Mouse (Mus musculus) ovary, postnatal 10 days (tissue): ENCODE measurements around the gene Armc7.
A peak's percentile ranks its signal among the peaks of the same experiment; 100 is the strongest.
"Not testable (repeated sequence)": the region's sequence is repeated elsewhere in the genome, so short reads cannot be mapped to it uniquely, and the experiment has no call there.

Experiments
- DNase-seq: peaks from one replicate; pipeline ENCODE4 v3.0.0; 2022; ENCODE audit warnings: low spot score

Gene Armc7

GRCm38 (mm10) chr11:115491356-115492083 is 16.1 kb downstream of the Armc7 start, which contains the start of gene Nt5c:
Gene Nt5c (minus strand): TSS chr11:115491862.
- DNase-seq, result peak; percentile 60

GRCm38 (mm10) chr11:115492387-115492786 is 16.9 kb downstream of the Armc7 start:
- no peak for DNase-seq

- DNase-seq, result not testable (repeated sequence)
Measured at GRCm38 (mm10) chr11:115496559-115496958, 21.1 kb downstream of the Armc7 start.

- no peak for DNase-seq
Measured at GRCm38 (mm10) chr11:115502636-115503035, 27.2 kb downstream of the Armc7 start.

GRCm38 (mm10) chr11:115506586-115506985 is 31.1 kb downstream of the Armc7 start:
- DNase-seq, result no peak

- no peak for DNase-seq
Measured at GRCm38 (mm10) chr11:115508061-115508460, 32.6 kb downstream of the Armc7 start.

GRCm38 (mm10) chr11:115509773-115510506 is 34.5 kb downstream of the Armc7 start:
- no peak for DNase-seq

GRCm38 (mm10) chr11:115510507-115510888 is 35.0 kb downstream of the Armc7 start:
- no peak for DNase-seq

GRCm38 (mm10) chr11:115511121-115511520 is 35.7 kb downstream of the Armc7 start:
- DNase-seq, result no peak

- no peak for DNase-seq
Measured at GRCm38 (mm10) chr11:115512004-115512403, 36.5 kb downstream of the Armc7 start.

GRCm38 (mm10) chr11:115512407-115513183 is 37.1 kb downstream of the Armc7 start:
- no peak for DNase-seq

- peak; percentile 21 for DNase-seq
Measured at GRCm38 (mm10) chr11:115513271-115514237, 38.1 kb downstream of the Armc7 start.

- peak; percentile 98 for DNase-seq
Measured at GRCm38 (mm10) chr11:115514238-115514663, 38.8 kb downstream of the Armc7 start, which contains the start of gene Jpt1. Gene Jpt1 (minus strand): TSS chr11:115514387.

GRCm38 (mm10) chr11:115515021-115515420 is 39.6 kb downstream of the Armc7 start:
- no peak for DNase-seq

GRCm38 (mm10) chr11:115516942-115517341 is 41.5 kb downstream of the Armc7 start:
- no peak for DNase-seq

GRCm38 (mm10) chr11:115518693-115519092 is 43.2 kb downstream of the Armc7 start:
- no peak for DNase-seq

- DNase-seq, result no peak
Measured at GRCm38 (mm10) chr11:115519581-115519980, 44.1 kb downstream of the Armc7 start.

- DNase-seq, result no peak
Measured at GRCm38 (mm10) chr11:115520218-115520617, 44.8 kb downstream of the Armc7 start.

- DNase-seq, result no peak
Measured at GRCm38 (mm10) chr11:115521080-115521479, 45.6 kb downstream of the Armc7 start.

GRCm38 (mm10) chr11:115522238-115522637 is 46.8 kb downstream of the Armc7 start:
- no peak for DNase-seq

GRCm38 (mm10) chr11:115522703-115523102 is 47.2 kb downstream of the Armc7 start:
- DNase-seq, result no peak
